Mouse (Mus musculus) thymus, adult 2 months (tissue): Measurements from ENCODE around the gene Peak1.

Experiments
- CTCF ChIP-seq: fragments of 200-500 bp; IDR thresholded peaks from 2 replicates; pipeline ENCODE4 v1.5.1; 2012; ENCODE audit warnings: mild to moderate bottlenecking, control low read depth, low read length, moderate library complexity, borderline replicate concordance; ENCODE audit not compliant: control insufficient read depth, poor library complexity, insufficient read depth; ENCODE audit errors: extremely low read depth
- POLR2A ChIP-seq: fragments of 200-500 bp; IDR thresholded peaks from 2 replicates; pipeline ENCODE4 v1.6.1; 2012; ENCODE audit warnings: mild to moderate bottlenecking, low read length, control low read depth, moderate library complexity; ENCODE audit not compliant: control insufficient read depth, poor library complexity, insufficient read depth; ENCODE audit errors: extremely low read depth

DNA sequence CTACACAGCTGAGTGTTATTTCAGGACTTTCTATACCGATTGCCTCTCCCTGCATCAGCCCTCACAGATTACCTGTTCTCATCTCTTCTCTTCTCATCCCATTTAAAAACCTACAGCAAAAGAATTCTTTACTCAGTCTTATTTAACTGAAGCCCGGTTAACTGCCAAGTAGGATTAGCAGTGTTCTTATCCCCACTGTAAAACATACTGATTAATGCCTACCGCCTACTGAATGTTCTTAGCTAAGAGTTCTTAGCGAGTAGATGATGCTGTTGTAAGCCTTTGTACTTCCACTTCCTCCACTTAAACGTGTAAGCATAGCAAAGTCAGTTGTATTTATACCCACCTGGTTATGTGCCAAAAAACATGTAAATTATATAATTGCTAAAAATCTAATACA is 43.1 kb upstream of the Peak1 start:
- TF ChIP-seq CTCF: no peak
- no peak for TF ChIP-seq POLR2A
